Mouse (Mus musculus): ENCODE data around the gene Snai1.

The Snai1 gene

GRCm38 (mm10) chr2:167588774-167589577, 51.0 kb downstream of the Snai1 start:
- DNase-seq: no peak

Data from cerebellum, adult 11-12 months (tissue).